Mouse (Mus musculus): ENCODE data around the gene Ankrd39.

The Ankrd39 gene

DNA sequence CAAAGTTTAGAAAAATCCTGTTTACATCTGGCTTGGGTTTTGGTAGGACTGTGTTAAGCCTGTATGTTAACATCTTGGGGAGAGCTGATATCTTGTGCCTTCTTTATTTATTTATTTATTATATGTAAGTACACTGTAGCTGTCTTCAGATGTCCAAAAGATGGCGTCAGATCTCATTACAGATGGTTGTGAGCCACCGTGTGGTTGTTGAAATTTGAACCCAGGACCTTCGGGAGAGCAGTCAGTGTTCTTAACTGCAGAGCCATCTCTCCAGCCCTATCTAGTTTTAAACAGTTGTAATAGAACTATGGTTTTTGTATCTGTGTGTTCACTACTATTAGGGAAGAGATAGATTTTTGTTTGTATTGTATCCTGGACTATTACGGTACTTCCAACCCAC is 18.0 kb downstream of the Ankrd39 start:
- DNase-seq, result no peak

DNA sequence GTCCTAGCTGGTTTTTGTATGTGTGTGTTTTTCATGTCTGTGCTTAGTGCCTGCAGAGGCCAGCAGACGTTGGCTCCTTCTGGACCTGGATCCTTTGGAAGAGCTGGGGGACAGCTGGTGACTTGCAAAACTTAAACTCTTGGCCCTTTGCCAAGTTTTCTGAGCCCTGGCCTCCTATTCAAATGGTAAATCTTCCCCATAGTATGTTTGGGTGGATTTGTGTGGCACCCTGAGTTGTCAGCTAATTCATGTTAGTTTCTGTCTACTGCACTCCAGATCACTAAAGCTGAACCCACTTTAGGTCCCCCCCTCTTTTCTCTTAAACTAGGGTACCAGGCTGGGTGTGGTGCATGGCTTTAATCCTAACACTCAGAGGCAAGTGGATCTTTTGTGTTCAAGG is 18.9 kb downstream of the Ankrd39 start:
- no peak for DNase-seq

DNA sequence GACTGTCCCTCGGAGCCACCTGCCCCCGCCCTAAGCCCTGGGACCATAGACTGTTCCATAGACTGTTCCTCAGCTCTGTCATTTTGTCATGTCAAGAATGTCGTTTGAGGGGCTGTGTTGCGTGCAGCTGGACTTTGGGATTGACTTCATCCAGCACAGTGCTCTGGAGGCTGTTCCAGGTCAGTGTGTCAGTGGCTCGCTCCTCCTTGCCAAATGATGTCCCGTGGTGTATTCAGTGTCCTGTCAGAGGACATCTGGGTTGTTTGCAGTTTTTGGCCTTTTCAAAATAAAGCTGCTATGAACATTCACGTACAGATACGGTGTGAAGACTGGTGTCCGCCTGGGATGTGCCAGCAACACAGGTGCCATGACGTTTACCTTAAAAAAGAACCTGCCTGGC is 20.3 kb downstream of the Ankrd39 start:
- DNase-seq, result no peak

GRCm38 (mm10) chr1:36525774-36526173 is 21.5 kb downstream of the Ankrd39 start:
- no peak for DNase-seq

GRCm38 (mm10) chr1:36524058-36524457 is 23.2 kb downstream of the Ankrd39 start:
- DNase-seq, result no peak

DNA sequence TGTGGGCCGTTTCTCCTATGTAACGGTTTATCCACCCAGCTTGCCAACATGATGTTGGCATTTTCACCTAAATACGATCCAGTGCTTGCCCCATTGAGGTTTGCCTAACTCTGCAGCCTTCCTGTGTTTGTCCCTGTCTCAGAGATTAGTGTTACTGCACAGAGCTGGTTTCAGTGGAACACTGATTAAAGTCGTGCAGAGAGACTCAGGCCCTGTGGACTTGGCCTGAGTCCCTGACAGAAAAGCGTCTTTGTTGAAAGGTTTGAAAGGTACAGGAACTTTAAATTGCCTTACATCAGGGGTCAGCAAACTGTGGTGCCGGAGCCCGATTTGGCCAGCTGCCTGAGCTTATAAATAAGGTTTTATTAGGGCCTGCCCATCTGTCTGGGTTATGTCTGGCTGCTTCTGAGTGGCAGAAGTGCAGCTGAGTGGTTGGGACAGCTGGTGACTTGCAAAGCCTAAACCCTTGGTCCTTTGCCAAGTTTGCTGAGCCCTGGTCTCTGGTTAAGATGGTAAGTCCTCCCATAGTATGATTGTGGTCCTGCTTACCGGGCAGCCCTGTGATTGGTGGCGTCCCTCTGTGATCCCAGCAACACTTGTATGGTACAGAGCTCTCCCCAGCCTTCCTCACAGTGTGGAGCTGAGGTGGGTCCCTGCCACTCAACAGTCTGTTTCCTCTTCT is 23.8 kb downstream of the Ankrd39 start:
- no peak for DNase-seq

DNA sequence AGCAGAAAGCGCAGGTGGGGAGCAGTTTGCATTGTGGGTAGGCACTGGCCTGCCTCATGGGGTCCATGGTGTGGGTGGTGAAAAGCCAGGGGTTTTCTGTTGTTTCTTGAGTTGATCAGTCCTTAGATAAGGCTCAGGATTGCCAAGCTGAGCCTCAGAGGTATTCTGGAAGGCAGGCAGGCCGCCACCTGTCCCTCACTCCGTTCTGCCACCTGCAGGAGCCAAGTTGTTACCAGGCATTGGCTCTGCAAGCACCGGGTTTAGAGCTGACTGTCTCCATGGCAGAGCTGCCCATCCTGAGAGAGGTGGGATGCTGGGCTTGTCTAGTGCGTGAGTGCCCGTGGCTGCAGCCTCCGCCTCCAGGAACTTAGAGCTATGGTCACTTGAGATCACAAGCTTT is 25.0 kb downstream of the Ankrd39 start:
- DNase-seq, result no peak

- no peak for DNase-seq
Observed at GRCm38 (mm10) chr1:36519626-36520025, 27.6 kb downstream of the Ankrd39 start.

DNA sequence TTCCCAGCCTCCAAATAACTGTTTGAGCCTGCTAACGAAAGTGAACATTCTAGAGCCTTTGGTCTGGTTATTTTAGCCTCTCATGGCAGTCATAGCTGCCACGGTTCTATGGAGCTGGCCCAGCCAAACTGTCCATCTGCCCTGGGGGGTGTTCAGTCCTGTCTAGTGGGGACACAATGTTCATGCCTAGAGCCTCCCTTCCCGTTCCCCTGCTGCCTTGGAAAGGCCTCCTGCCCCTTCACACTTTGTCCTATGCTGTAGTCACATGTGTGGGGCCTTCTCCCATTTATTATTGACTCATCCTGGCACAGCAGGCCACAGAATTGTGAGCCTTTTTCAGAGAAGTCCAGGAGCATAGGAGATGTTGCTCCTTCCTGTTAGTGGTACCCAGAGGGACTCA is 29.0 kb downstream of the Ankrd39 start:
- DNase-seq, result no peak

DNA sequence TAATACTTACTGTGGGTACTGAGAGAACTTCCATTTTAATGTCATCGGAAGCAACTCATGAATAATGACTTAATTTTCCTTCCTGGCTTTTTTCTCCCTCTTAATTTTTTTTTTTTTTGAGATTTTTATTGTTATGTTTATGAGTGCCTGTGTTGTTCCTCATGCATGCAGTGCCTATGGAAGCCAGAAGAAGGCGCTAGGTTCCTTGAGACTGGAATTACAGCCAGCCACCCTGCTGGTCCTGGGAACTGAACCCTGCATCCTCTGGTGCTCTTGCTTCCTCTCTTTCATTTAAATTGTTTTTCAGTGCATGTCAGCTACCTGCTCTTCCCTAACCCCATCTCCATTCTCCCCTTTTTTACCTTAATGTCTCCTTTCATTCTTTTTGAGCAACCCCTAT is 33.5 kb downstream of the Ankrd39 start:
- DNase-seq, result peak in 1 of 2 experiments; percentile 59

- DNase-seq, result peak in 1 of 2 experiments; percentile 23
Observed at GRCm38 (mm10) chr1:36513310-36513709, 33.9 kb downstream of the Ankrd39 start.

DNA sequence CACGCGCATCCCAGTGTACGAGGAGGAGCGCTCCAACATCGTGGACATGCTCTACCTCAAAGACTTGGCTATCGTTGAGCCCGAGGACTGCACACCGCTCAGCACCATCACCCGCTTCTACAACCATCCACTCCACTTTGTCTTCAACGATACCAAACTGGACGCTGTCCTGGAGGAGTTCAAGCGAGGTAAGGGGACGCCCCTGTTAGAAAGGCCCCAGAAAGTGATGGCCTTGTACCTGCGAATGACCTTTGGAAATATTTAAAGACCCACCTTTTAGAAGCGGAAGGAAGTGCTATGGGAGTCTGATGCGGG is 34.3 kb downstream of the Ankrd39 start:
- DNase-seq, result no peak

DNA sequence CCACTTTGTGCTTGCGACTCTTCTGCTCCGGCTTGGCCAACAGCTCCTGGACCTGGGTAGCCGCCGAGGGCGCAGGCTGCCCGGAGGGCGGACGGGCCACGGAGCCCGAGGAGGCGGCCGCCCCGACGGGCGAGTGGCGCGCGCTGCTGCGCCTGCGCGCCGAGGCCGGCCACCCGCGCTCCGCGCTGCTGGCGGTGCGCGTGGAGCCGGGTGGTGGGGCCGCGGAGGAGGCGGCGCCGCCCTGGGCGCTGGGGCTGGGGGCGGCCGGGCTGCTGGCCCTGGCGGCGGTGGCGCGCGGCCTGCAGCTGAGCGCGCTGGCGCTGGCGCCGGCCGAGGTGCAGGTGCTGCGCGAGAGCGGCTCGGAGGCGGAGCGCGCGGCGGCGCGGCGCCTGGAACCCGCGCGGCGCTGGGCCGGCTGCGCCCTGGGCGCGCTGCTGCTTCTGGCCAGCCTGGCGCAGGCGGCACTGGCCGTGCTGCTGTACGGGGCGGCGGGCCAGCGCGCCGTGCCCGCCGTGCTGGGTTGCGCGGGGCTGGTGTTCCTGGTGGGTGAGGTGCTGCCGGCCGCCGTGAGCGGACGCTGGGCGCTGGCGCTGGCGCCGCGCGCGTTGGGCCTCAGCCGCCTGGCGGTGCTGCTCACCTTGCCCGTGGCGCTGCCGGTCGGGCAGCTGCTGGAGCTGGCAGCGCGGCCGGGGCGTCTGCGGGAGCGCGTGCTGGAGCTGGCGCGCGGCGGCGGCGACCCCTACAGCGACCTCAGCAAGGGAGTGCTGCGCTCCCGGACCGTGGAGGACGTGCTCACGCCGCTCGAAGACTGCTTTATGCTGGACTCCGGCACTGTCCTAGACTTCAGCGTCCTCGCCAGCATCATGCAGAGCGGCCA is 34.9 kb downstream of the Ankrd39 start:
- DNase-seq, result peak in 1 of 2 experiments; percentile 68

DNA sequence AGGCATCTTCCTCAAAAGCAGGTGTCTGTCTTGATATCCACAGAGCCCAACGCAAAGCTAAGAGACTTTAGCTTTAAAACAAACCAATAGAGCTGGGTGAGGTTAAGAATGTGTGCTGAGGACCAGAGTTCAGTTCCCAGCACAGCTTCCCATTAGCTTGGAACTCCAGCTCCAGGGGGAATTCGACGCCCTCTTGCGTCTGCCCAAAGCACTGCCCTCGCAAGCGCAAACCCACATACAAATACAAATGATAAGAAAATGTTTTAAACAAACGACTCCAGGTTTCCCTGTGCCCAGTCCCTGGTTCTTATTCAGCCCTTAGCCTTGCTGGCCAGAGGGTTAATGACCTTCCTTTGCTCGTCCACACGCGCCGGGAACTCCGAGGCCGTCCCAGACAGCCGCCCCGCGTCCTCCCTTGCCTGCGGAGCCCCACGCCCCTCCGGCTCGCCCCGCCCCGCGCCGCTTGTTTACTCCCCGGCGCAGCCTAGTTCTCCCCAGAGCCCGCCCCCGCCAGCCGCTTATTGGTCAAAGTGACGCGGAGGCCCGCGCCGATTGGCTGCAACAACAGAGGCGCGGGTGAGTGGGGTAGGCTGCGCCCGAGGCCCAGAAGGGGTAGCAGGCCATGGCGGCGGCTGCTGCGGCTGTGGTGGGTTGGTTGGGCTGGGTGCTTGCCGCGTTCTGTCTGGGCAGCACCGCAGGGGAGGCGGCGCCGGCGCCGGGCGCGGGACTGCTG is 35.8 kb downstream of the Ankrd39 start, which contains the start of gene Cnnm3:
Cnnm3 (plus strand) TSS at position 579 of the 733 bp plus-strand sequence.
- DNase-seq, result peak; percentile 99 to 100

- DNase-seq, result no peak
Observed at GRCm38 (mm10) chr1:36508238-36508637, 39.0 kb downstream of the Ankrd39 start.

- DNase-seq, result peak; percentile 80 to 90
Observed at GRCm38 (mm10) chr1:36501261-36501660, 46.0 kb downstream of the Ankrd39 start.

GRCm38 (mm10) chr1:36497312-36497711 is 49.9 kb downstream of the Ankrd39 start:
- no peak for DNase-seq

DNA sequence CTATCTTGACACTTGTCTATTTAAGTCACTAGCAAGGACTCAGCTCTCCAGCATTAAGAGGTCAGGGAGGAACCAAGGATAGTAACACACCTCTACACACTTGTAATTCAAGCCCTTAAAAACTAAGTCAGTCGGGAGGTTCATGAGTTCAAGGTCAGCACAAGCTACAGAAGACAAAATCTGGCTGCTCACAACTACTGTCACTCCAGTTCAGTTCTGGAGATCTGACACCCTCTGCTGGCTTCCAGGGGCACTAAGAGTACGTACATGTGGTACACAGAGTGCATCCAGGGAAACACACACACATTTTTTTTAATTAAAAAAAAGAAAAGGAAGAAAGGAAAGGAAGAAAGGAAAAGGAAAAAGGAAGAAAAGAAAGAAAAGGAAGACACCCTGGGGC is 50.5 kb downstream of the Ankrd39 start:
- peak in 1 of 2 experiments; percentile 41 for DNase-seq

DNA sequence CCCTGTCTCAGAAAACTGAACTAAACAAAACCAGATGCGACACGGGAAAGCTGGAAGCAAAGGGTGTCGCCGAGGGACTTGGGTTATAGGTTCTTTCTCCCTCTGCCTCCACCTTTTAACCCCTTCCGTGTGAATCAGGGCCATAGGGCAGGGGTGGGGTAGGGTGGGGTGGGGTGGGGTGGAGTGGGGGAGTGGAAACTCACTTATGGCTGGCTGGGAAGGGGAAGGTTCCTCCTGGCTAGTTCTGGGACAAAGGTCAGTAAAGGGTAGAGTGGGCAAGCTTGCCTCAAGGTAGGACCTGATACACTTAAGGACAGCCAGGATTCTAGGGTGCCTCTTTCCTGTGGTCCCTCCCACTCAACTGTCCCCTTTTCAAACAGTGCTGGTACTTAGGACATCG is 53.9 kb downstream of the Ankrd39 start:
- DNase-seq, result no peak

GRCm38 (mm10) chr1:36492416-36493139 is 54.7 kb downstream of the Ankrd39 start:
- DNase-seq, result peak; percentile 72 to 86

GRCm38 (mm10) chr1:36489661-36490060 is 57.6 kb downstream of the Ankrd39 start:
- DNase-seq, result no peak
